Mouse (Mus musculus) testis, adult 10 weeks (tissue): ENCODE data around the gene Rfxap. TPM values are rescaled to one million over a fixed set of nuclear protein-coding genes. Genes with fewer than 3 reads are reported as not detected.

Source experiments
- polyA plus RNA-seq: library from polyadenylated mRNA; stranded (reverse); fragments of 350-450 nt; fragmentation: Illumina TruSeq; extraction: RNeasy Lipid Tissue Mini Kit (QIAGEN cat#74804); gene quantifications from one replicate; pipeline ENCODE4 v1.2.3, GENCODE M21; 2014; ENCODE audit warnings: low read depth, low replicate concordance

The Rfxap gene
- polyA plus RNA-seq: 14.8 TPM

GRCm38 (mm10) chr3:54807666-54808217 lies at the start of gene Rfxap:
Gene Rfxap, minus strand, starts transcription at chr3:54807791.

GRCm38 (mm10) chr3:54755145-54756041 lies 52.2 kb downstream of the Rfxap start, which contains the start of gene Smad9:
Gene Smad9, plus strand, starts transcription at chr3:54755582.

Other genes with a start within 250 kb of the Rfxap start
- 1,030 TPM for gene Supt20, start 115.0 kb downstream of the Rfxap start, polyA plus RNA-seq
- not detected for gene Gm21958, start 93.4 kb downstream of the Rfxap start, polyA plus RNA-seq
- 14.4 TPM for gene Exosc8, start 72.4 kb downstream of the Rfxap start, polyA plus RNA-seq
- 10.5 TPM for gene Alg5, start 72.3 kb downstream of the Rfxap start, polyA plus RNA-seq
- 0.98 TPM for gene Smad9, start 52.2 kb downstream of the Rfxap start, polyA plus RNA-seq
- not detected for gene Sertm1, start 108.1 kb upstream of the Rfxap start, polyA plus RNA-seq
- gene Ccna1, start 247.7 kb upstream of the Rfxap start, polyA plus RNA-seq: 98.5 TPM